Mouse (Mus musculus) lung, postnatal 4 days (tissue): ENCODE measurements around the gene Tha1.
A peak's percentile ranks its signal among the peaks of the same experiment; 100 is the strongest.
"Not testable (repeated sequence)": the region's sequence is repeated elsewhere in the genome, so short reads cannot be mapped to it uniquely, and the experiment has no call there.

Experiments
- DNase-seq, 2 experiments: peaks; one replicate each; pipeline ENCODE4 v3.0.0; 2021

The Tha1 gene

GRCm38 (mm10) chr11:117848271-117848984, 24.9 kb downstream of the Tha1 start:
- DNase-seq: peak; percentile 67 to 68

- no peak for DNase-seq
Measured at GRCm38 (mm10) chr11:117847593-117848215, 25.6 kb downstream of the Tha1 start.

- DNase-seq: no peak
Measured at GRCm38 (mm10) chr11:117846640-117847039, 26.6 kb downstream of the Tha1 start.

DNA sequence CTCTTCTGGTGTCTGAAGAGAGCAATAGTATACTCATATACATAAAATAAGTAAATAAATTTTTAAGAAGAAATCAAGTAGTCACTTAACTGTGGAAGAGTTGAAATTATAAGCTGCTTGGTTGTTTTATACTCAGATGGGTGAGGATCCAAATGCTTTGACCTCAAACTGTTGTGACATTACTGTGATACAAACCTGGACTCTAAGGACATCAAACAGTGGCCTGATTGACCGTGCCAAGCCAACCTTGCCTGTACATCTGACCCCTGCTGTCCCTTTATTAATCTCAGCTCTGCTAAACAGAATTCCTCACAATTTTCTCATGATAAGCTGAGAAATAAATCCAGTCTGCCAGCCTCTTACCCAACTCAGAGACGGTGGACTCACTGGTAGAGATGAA, 27.6 kb downstream of the Tha1 start:
- DNase-seq: no peak

DNA sequence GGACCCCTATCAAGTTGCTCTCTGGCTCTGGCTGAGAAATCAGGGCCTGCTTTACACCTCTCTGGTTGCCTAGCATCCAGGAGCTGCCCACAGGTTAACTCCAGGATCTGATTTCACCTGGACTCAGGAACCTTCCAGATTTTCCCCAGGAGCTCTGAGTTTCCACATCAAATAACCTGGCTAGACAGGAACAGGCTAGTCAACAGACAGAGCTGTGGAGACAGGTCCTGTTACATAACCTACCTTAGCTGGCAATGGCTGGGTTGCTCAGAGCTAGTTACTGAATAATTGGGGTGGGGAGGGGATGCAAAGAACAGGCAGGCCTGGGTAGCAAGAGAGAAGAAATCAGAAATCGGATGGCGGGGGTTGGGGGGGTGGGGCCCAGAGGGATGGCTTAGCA, 28.3 kb downstream of the Tha1 start:
- no peak for DNase-seq

- no peak for DNase-seq
Measured at GRCm38 (mm10) chr11:117843434-117843833, 29.8 kb downstream of the Tha1 start.

DNA sequence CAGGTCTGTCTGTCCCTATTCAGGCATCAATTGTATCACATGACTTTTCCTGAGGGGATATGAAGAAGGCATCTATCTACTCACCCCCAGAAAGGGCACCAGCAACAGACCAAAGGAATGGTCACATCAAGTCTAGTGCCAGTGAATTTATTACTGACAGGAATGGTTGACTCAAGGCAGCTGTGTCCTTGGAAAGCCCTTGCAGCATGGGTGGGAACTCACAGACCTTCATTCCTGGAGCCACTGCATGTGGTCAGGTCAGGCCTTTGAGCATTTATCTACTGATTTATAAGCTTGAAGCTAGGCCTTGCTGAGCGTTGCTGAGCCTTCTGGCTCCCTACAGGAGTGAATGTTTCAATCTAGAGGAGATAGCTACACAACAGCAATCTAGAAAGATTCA, 32.4 kb downstream of the Tha1 start:
- DNase-seq: no peak

DNA sequence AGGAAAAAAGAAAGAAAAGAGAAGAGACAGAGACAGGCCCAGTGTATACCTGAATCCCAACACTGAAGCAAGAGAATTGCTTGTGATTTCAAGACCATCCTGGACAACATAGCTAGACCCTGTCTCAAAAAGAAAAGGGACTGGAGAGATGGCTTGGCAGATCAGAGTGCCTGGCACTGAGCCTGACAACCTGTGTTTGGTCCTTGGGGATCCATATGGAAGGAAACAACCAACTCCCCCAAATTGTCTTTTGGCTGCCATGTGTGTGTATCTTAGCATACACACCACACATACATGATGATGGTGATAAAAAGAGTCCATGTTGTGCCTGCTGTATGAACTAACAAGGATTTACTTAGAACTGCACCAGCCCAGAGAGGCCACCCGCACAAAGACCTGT, 34.3 kb downstream of the Tha1 start:
- no peak for DNase-seq

DNA sequence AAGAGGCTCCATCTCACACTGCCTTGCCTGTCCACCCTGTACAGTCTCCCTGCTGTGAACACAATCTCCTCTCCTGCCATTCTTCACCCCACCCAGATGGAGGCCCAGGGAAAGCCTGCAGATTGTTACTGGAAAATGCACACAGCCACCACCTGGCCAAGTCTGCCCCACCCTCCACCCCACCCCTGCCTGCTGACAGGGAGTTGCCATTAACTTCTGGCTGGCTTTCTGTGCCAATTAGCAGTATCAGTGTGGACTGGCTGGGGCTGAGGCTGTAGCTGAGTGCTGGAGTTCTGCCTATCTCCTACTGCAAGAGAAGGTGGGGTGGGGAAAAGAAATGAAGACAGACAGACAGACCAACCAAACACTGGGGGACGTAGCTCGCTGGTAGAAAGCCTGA, 34.7 kb downstream of the Tha1 start:
- DNase-seq: no peak

GRCm38 (mm10) chr11:117836306-117836705, 37.0 kb downstream of the Tha1 start:
- peak; percentile 46 to 72 for DNase-seq

GRCm38 (mm10) chr11:117834086-117834485, 39.2 kb downstream of the Tha1 start:
- no peak for DNase-seq

DNA sequence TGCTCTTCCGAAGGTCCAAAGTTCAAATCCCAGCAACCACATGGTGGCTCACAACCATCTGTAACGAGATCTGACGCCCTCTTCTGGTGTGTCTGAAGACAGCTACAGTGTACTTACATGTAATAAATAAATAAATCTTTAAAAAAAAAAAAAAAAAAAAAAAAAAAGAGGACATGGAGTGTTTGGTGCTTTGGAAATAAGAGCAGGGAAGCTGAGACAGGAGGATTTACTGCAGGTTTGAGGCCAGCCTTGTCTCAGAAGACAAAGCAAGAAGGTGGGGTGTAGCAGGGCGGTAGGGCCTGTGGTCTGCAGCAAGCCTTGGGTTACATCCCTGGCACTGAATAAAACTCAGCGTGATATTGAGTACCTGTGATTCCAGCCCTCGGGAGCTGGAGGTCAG, 39.8 kb downstream of the Tha1 start:
- not testable (repeated sequence) for DNase-seq

- peak; percentile 80 to 88 for DNase-seq
Measured at GRCm38 (mm10) chr11:117832086-117832969, 41.0 kb downstream of the Tha1 start.

GRCm38 (mm10) chr11:117830401-117830800, 42.9 kb downstream of the Tha1 start:
- DNase-seq: peak; percentile 59 to 70

DNA sequence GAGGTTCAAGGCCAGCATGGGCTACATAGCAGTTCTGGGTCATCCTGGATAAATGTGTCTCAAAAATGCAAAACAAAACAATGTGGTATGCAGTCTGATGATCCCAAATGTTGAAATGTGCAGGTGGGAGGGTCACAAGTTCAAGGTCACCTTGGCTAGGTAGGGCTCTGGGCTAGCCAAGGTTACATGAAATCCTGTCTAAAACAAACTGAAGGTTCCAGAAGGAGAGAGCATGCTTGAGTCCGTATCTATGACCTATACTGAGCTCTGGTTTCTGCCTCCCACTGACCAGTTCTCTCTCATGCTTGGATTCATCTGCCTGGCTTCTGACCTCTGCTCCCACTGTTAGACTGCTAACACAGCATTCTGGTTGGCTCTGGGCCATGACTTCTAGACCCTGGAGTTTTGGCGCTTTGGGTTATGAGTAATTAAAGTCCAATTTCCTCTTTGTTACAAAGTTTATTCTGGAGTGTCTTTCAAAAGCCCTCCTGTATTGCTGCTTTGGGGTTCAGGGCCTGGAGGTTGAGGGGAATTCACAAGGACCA, 43.5 kb downstream of the Tha1 start:
- DNase-seq: peak; percentile 56 to 57

GRCm38 (mm10) chr11:117828888-117829604, 44.2 kb downstream of the Tha1 start:
- peak; percentile 58 to 67 for DNase-seq

DNA sequence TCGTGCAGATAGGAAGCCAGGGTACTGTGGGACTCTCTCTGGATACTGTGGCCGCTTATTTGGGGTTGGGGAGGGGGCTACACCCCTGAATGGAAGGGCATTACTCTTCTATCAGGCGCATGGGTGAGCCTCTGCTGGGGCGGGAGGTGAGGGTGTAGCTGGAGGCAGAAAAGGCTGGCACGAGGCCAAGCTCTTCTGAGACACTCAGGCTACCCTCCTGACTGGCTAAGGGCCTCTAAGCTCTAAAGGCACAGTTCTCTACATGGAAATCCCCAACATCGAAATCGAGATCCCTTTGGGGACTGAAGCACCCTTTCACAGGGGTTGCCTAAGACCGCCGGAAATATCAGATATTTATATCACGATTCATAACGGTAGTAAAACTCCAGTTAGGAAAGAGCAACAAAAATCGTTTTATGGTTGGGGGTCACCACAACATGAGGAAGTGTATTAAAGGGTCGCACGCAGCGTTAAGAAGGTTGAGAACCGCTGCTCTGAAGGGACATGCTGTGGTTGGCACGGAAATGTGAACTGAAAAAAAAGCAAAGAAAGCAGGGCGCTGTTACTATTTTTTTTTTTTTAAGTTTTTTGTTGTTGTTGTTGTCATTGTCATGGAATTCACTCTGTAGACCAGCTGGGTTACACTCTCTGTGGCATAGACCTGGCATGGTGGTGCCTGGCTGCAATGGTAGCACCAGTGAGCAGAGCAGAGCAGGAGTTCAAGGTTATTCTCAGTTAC, 45.0 kb downstream of the Tha1 start:
- peak; percentile 66 to 79 for DNase-seq

DNA sequence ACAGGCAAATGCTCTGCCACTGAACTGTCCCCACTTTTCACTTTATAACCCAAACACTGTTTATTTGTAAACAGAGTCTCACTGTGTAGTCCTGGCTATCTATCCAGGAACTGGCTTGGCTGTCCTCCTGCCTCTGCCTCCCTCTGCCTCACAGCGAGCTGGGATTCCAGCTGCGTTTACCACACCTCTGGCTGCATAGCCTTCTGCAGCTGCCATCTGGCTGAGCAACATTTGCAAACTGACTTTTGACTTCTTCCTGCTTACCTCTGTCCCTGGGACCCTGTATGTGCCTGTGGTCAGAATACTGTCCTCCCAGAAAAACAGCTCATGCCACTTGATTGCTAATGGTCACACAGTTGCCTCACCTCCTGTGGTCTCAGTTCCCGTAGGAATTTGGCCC, 45.9 kb downstream of the Tha1 start:
- DNase-seq: no peak

- no peak for DNase-seq
Measured at GRCm38 (mm10) chr11:117826916-117827315, 46.4 kb downstream of the Tha1 start.

GRCm38 (mm10) chr11:117826164-117826563, 47.1 kb downstream of the Tha1 start:
- no peak for DNase-seq

DNA sequence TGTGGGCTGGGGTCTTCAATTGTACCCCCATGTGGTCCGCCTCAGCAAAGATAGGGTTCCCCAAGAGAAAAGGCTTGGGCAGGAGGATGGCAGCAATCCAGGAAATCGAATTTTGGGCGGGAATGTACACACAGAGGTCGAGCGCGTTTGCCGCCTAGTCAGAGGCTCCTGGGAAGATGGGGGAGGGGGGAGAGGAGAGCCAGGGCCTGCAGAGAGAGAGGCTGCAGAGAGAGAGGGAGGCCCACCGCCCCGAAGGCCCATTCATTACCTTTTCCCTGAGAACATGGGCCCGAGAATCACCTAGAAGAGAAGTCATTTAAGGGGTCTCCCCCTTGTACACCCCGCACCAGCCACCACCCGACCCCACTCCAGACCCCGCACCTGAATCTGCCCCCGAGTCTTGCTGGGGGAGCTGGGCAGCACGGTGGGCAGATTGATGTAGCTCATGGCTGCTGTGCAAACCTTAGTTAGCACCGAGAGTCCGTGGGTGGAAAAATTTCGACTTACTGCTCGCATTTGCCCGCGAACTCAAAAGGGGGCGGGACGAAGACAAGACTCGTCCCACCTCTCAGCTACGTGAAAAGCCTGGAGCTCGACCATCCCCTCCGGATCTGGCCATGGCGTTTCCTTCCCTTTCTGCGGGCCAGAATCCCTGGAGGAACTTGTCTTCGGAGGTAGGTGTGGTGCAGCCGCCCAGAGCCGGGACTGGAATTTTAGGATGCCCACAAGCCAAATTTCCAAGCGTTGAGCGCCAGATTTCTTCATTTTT, 47.8 kb downstream of the Tha1 start, which contains the start of the genes Afmid and Tk1:
Afmid (plus strand) TSS at position 592 of the 769 bp plus-strand sequence.
Tk1 (minus strand) TSS at position 760 of the 769 bp plus-strand sequence.
- DNase-seq: peak; percentile 86 to 88
